Mouse (Mus musculus): Measurements from ENCODE around the gene Fli1.

GRCm38 (mm10) chr9:32508118-32508517, 34.5 kb downstream of the Fli1 start:
- TF ChIP-seq GATA1 (IDR thresholded peaks at IDR 0.05; ENCODE audit: low read depth, low read length) (no peak), POLR2A (IDR thresholded peaks at IDR 0.05; ENCODE audit: control insufficient read depth in 1 of 2, insufficient read depth in 1 of 2, low read depth in 1 of 2, low read length in 2 of 2, poor library complexity in 1 of 2) (no peak), CTCF (IDR thresholded peaks at IDR 0.05 in 2 of 3, conservative IDR thresholded peaks at IDR 0.05 in 1 of 3; ENCODE audit: control insufficient read depth in 1 of 3, insufficient read depth in 1 of 3, low read depth in 2 of 3, low read length in 3 of 3, poor library complexity in 1 of 3, severe bottlenecking in 1 of 3) (no peak), E2F4 (IDR thresholded peaks at IDR 0.05; ENCODE audit: borderline replicate concordance, low read depth, low read length) (no peak), NELFE (IDR thresholded peaks at IDR 0.05; ENCODE audit: low read depth, low read length) (no peak), MXI1 (IDR thresholded peaks at IDR 0.05; ENCODE audit: low read depth, low read length) (no peak), TBP (IDR thresholded peaks at IDR 0.05; ENCODE audit: low read depth, low read length) (no peak), EP300 (IDR thresholded peaks at IDR 0.05; ENCODE audit: low read depth in 1 of 2, low read length in 2 of 2) (no peak), SIN3A (IDR thresholded peaks at IDR 0.05; ENCODE audit: low read length) (no peak), MYB (IDR thresholded peaks at IDR 0.05; ENCODE audit: low read depth, low read length) (no peak), ZC3H11A (IDR thresholded peaks at IDR 0.05; ENCODE audit: low read depth, low read length) (no peak), ETS1 (IDR thresholded peaks at IDR 0.05; ENCODE audit: low read depth, low read length) (no peak), ELF1 (IDR thresholded peaks at IDR 0.05; ENCODE audit: low read depth, low read length) (no peak)
